Mouse (Mus musculus) stomach, adult 2 months (tissue): ENCODE results near the gene Disp2. TPM values are rescaled to one million over a fixed set of nuclear protein-coding genes. Genes with fewer than 3 reads are reported as not detected.

Source experiments
- polyA plus RNA-seq: library from polyadenylated mRNA; depleted of rRNA; stranded (reverse); fragments of >200 nt; gene quantifications from 2 replicates; pipeline ENCODE4 v1.2.3, GENCODE M21; 2012; rRNA removed

The Disp2 gene
- 1.5 and 1.9 TPM in 2 replicates for polyA plus RNA-seq

DNA sequence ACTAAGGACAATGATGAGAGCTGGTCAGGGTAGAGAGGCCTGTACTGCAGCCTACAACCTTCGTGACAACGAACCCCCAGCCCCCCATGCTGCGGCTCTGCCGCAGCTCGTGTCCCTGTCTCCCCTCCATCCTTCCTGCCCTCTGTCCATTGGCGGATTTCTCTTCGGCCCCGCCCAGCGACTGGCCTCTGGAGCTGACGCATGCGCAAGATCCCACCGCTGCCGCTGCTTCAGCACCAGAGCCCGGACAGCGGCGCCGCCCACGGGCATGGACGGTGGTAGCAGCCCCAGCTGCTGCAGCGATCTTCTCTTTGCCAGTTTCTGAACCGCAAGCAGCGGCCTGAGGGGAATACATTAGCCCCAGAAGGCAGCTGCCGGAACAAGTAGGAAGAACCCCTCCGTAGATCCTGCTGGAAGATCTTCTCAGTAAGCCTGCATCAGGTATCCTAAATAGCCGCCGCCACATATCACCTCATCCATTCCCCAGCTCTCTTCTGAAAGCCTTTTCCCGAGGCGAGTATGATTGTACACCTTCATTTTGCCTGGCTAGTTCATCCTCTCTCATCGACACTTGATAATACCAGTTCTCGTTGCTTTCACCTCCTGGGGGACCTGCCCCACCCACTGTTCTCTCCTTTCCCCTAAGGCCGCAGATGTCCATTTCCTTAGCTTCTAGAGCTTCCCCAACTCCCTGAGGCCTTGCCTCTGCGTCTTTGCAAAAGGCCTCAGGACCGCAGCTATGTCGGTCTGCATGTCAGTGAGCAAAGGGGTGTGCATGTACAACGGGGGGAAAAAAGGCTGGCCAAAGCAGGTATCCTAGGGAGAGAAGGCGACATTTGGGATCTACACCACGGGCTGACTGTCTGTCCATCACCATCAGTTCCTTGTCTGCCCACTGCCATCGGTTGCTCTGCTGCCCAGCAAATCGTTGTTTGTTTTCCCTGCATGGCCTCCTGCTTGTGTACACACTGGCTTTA, at the start of gene Disp2:
Gene Disp2 (plus strand): TSS at position 216 of the 977 bp plus-strand sequence.

GRCm38 (mm10) chr2:118745232-118745884, 34.2 kb upstream of the Disp2 start, which contains the start of gene Inafm2:
Inafm2 (plus strand) TSS chr2:118745758.

GRCm38 (mm10) chr2:118761906-118762783, 17.4 kb upstream of the Disp2 start, which contains the start of gene Ccdc9b:
Ccdc9b (minus strand) TSS chr2:118762661.

GRCm38 (mm10) chr2:118772158-118772874, 7.2 kb upstream of the Disp2 start, which contains the start of gene Phgr1:
Phgr1 (plus strand) TSS chr2:118772769.

GRCm38 (mm10) chr2:118813981-118814836, 34.7 kb downstream of the Disp2 start, which contains the start of gene Knstrn:
Knstrn (plus strand) TSS chr2:118814003.

Other genes starting within 250 kb of the Disp2 start
- 5.0 and 11.5 TPM in 2 replicates for gene Bmf, start 230.0 kb upstream of the Disp2 start, polyA plus RNA-seq
- 0.99 and 1.5 TPM in 2 replicates for gene Bub1b, start 181.5 kb upstream of the Disp2 start, polyA plus RNA-seq
- 6.0 and 6.6 TPM in 2 replicates for gene Pak6, start 116.4 kb upstream of the Disp2 start, polyA plus RNA-seq
- gene Ankrd63, start 75.8 kb upstream of the Disp2 start, polyA plus RNA-seq, result 0.19 and 0.31 TPM in 2 replicates
- 0.98 and 1.3 TPM in 2 replicates for gene Plcb2, start 51.3 kb upstream of the Disp2 start, polyA plus RNA-seq
- 7.5 and 14.6 TPM in 2 replicates for gene Inafm2, start 34.0 kb upstream of the Disp2 start, polyA plus RNA-seq
- 4.7 and 6.0 TPM in 2 replicates for gene Ccdc9b, start 17.1 kb upstream of the Disp2 start, polyA plus RNA-seq
- gene Phgr1, start 7.0 kb upstream of the Disp2 start, polyA plus RNA-seq, result 507 and 624 TPM in 2 replicates
- 1.6 TPM in 2 replicates for gene Knstrn, start 34.3 kb downstream of the Disp2 start, polyA plus RNA-seq
- gene Ivd, start 82.2 kb downstream of the Disp2 start, polyA plus RNA-seq, result 40.4 and 46.1 TPM in 2 replicates
- gene Bahd1, start 120.7 kb downstream of the Disp2 start, polyA plus RNA-seq, result 9.9 and 11.9 TPM in 2 replicates
- 4.3 and 6.2 TPM in 2 replicates for gene Chst14, start 146.8 kb downstream of the Disp2 start, polyA plus RNA-seq
- 1.2 and 2.2 TPM in 2 replicates for gene Ccdc32, start 249.7 kb downstream of the Disp2 start, polyA plus RNA-seq